Mouse (Mus musculus) midbrain, postnatal 0 days (tissue): Measurements from ENCODE around the gene Pkp1. TPM values are rescaled to one million over a fixed set of nuclear protein-coding genes. Genes with fewer than 3 reads are reported as not detected.

Experiments used
- ATAC-seq: fragments of 200-750 bp; cut with Nextera tagmentation; 2 replicates; pipeline ENCODE4 v1.8.0; 2017; ENCODE audit warnings: moderate number of reproducible peaks, mild to moderate bottlenecking, moderate TSS enrichment, moderate library complexity; ENCODE audit not compliant: low FRiP score
- DNase-seq: peaks from one replicate; pipeline ENCODE4 v3.0.0-alpha.2; 2015; ENCODE audit warnings: low spot score
- H3K27ac ChIP-seq: fragments of 300-500 bp; sonication (generic); 2 replicates; pipeline ENCODE4 v1.5.1; 2014; ENCODE audit warnings: low read depth, mild to moderate bottlenecking, low read length, mixed read lengths
- H3K27me3 ChIP-seq: fragments of 300-500 bp; sonication (generic); 2 replicates; pipeline ENCODE4 v1.6.1; 2014; ENCODE audit warnings: low read length, control low read depth, mixed read lengths; ENCODE audit not compliant: insufficient read depth
- H3K36me3 ChIP-seq: fragments of 300-500 bp; sonication (generic); 2 replicates; pipeline ENCODE4 v1.6.1; 2014; ENCODE audit warnings: low read length, control low read depth, mixed read lengths; ENCODE audit not compliant: insufficient read depth
- H3K4me1 ChIP-seq: fragments of 300-500 bp; sonication (generic); 2 replicates; pipeline ENCODE4 v1.6.1; 2014; ENCODE audit warnings: mild to moderate bottlenecking, control low read depth, antibody characterized with exemption, low read length, mixed read lengths; ENCODE audit not compliant: insufficient read depth
- H3K4me2 ChIP-seq: fragments of 300-500 bp; sonication (generic); 2 replicates; pipeline ENCODE4 v1.6.1; 2014; ENCODE audit warnings: low read depth, mild to moderate bottlenecking, low read length, mixed read lengths; ENCODE audit not compliant: poor library complexity, severe bottlenecking
- H3K4me3 ChIP-seq: fragments of 300-500 bp; sonication (generic); 2 replicates; pipeline ENCODE4 v1.5.1; 2014; ENCODE audit warnings: low read depth, mild to moderate bottlenecking, low read length, moderate library complexity
- H3K9ac ChIP-seq: fragments of 300-500 bp; sonication (generic); replicated peaks from 2 replicates; pipeline ENCODE4 v1.6.1; 2014; ENCODE audit warnings: mild to moderate bottlenecking, low read length, moderate library complexity, mixed read lengths; ENCODE audit not compliant: poor library complexity, severe bottlenecking
- H3K9me3 ChIP-seq: fragments of 300-500 bp; sonication (generic); 2 replicates; pipeline ENCODE4 v1.6.1; 2016; ENCODE audit warnings: low read length, control low read depth
- CTCF ChIP-seq: IDR thresholded peaks from 2 replicates; pipeline ENCODE4 v1.5.1; 2016; ENCODE audit warnings: antibody characterized with exemption, mild to moderate bottlenecking
- WGBS: fragments of 180-500 bp; shearing (Covaris S2); extraction: QIAGEN DNeasy Blood & Tissue Kit; methylation state at CpG from one replicate; pipeline ENCODE4 v1.1.7; 2014; 5-methylcytosine and 5-hydroxymethylcytosine counted together
- polyA plus RNA-seq: library from polyadenylated mRNA; unstranded; fragments of >200 nt; fragmentation: Nextera tagmentation; extraction: Ambion mirVana; gene quantifications from 2 replicates; pipeline ENCODE4 v1.2.1, GENCODE M21; 2015
- total RNA-seq: library from RNA; depleted of rRNA; stranded (reverse); fragments of >200 nt; gene quantifications from 2 replicates; pipeline ENCODE4 v1.2.3, GENCODE M21; 2014; rRNA removed

Pkp1 gene
- total and polyA plus RNA-seq, 2 experiments from 2014 or later: 0.16 to 2.9 TPM

- Histone ChIP-seq H3K27ac (no peak overlapping the region), H3K27me3 (no peaks in the 10 kb centered on the region), H3K4me1 (no peaks in the 10 kb centered on the region), H3K9me3 (no peaks in the 10 kb centered on the region), H3K4me3 (no peak overlapping the region), H3K36me3 (no peaks in the 10 kb centered on the region), H3K4me2 (no peak overlapping the region), H3K9ac (no peak overlapping the region)
- TF ChIP-seq CTCF: no peak
- WGBS: 76% methylated on average over 6 of the region's 6 CpGs
- ATAC-seq (no peak), DNase-seq (no peak)
Observed at GRCm38 (mm10) chr1:135834206-135834859, 84.7 kb downstream of the Pkp1 start.

- DNase-seq (peak; percentile 60), ATAC-seq (no peak)
- no peak overlapping the region for H3K27ac ChIP-seq
- H3K27me3 ChIP-seq: no peaks in the 10 kb centered on the region
- no peaks in the 10 kb centered on the region for H3K36me3 ChIP-seq
- H3K4me2 ChIP-seq: no peak overlapping the region
- no peak overlapping the region for H3K9ac ChIP-seq
- no peaks in the 10 kb centered on the region for H3K4me1 ChIP-seq
- no peaks in the 10 kb centered on the region for H3K9me3 ChIP-seq
- H3K4me3 ChIP-seq: no peak overlapping the region
- TF ChIP-seq CTCF: peak; percentile 78
- 16% methylated on average over 1 of the region's 1 CpGs for WGBS
Observed at GRCm38 (mm10) chr1:135828918-135829317, 90.1 kb downstream of the Pkp1 start.

GRCm38 (mm10) chr1:135821780-135822179, 97.2 kb downstream of the Pkp1 start:
- 75% methylated on average over 7 of the region's 7 CpGs for WGBS
- no peak for ATAC-seq
- TF ChIP-seq CTCF: no peak

More at GRCm38 (mm10) chr1:135821780-135822179, 97.2 kb downstream of the Pkp1 start:
- Histone ChIP-seq H3K4me1 (no peaks in the 10 kb centered on the region), H3K27me3 (peaks cover 27% of the 10 kb centered on the region), H3K9me3 (no peaks in the 10 kb centered on the region), H3K36me3 (no peaks in the 10 kb centered on the region), H3K27ac (no peak overlapping the region), H3K4me2 (no peak overlapping the region), H3K9ac (no peak overlapping the region), H3K4me3 (no peak overlapping the region)
- DNase-seq: no peak

Other genes with a start within 250 kb of the Pkp1 start
- gene Csrp1, start 199.1 kb downstream of the Pkp1 start, total RNA-seq: 48.1 and 64.3 TPM in 2 replicates
- gene Csrp1, start 199.1 kb downstream of the Pkp1 start, polyA plus RNA-seq: 21.6 and 25.1 TPM in 2 replicates
- 45.1 and 54.4 TPM in 2 replicates for gene Phlda3, start 153.1 kb downstream of the Pkp1 start, total RNA-seq
- 48.5 and 48.9 TPM in 2 replicates for gene Phlda3, start 153.1 kb downstream of the Pkp1 start, polyA plus RNA-seq
- 2.2 TPM in 1 of 2 replicates, not detected in the other for gene Tnni1, start 139.8 kb downstream of the Pkp1 start, total RNA-seq
- 0.57 and 0.70 TPM in 2 replicates for gene Tnni1, start 139.8 kb downstream of the Pkp1 start, polyA plus RNA-seq
- gene Lad1, start 100.6 kb downstream of the Pkp1 start, total RNA-seq: 0.90 and 1.9 TPM in 2 replicates
- gene Lad1, start 100.6 kb downstream of the Pkp1 start, polyA plus RNA-seq: 0.56 and 0.64 TPM in 2 replicates
- 0.52 and 1.0 TPM in 2 replicates for gene Tnnt2, start 82.9 kb downstream of the Pkp1 start, total RNA-seq
- 0.51 and 1.3 TPM in 2 replicates for gene Tnnt2, start 82.9 kb downstream of the Pkp1 start, polyA plus RNA-seq
- gene Igfn1, start 87.1 kb upstream of the Pkp1 start, total RNA-seq: 0.22 TPM in 1 of 2 replicates, not detected in the other
- not detected in 2 replicates for gene Igfn1, start 87.1 kb upstream of the Pkp1 start, polyA plus RNA-seq
- gene Tmem9, start 88.9 kb upstream of the Pkp1 start, total RNA-seq: 110 and 119 TPM in 2 replicates
- gene Tmem9, start 88.9 kb upstream of the Pkp1 start, polyA plus RNA-seq: 172 and 188 TPM in 2 replicates
- 3.0 TPM in 1 of 2 replicates, not detected in the other for gene Ascl5, start 131.6 kb upstream of the Pkp1 start, total RNA-seq
- 0.30 TPM in 1 of 2 replicates, not detected in the other for gene Ascl5, start 131.6 kb upstream of the Pkp1 start, polyA plus RNA-seq
- 0.42 and 0.71 TPM in 2 replicates for gene Cacna1s, start 133.5 kb upstream of the Pkp1 start, total RNA-seq
- 0.57 and 0.59 TPM in 2 replicates for gene Cacna1s, start 133.5 kb upstream of the Pkp1 start, polyA plus RNA-seq
- 156 and 160 TPM in 2 replicates for gene Kif21b, start 212.2 kb upstream of the Pkp1 start, total RNA-seq
- gene Kif21b, start 212.2 kb upstream of the Pkp1 start, polyA plus RNA-seq: 28.1 and 32.1 TPM in 2 replicates